Mouse (Mus musculus) v-Abl transformed pro-B cells (cell line): Measurements from ENCODE around the gene Gm10647.

Source experiments
- in situ Hi-C, 2 experiments: fragments of 400-800 bp; cut with MboI; formaldehyde crosslinking; loops; one replicate each; pipeline ENCODE4 v1.15.1; 2025; ENCODE audit not compliant: unreplicated experiment in 2 of 2

The Gm10647 gene

DNA sequence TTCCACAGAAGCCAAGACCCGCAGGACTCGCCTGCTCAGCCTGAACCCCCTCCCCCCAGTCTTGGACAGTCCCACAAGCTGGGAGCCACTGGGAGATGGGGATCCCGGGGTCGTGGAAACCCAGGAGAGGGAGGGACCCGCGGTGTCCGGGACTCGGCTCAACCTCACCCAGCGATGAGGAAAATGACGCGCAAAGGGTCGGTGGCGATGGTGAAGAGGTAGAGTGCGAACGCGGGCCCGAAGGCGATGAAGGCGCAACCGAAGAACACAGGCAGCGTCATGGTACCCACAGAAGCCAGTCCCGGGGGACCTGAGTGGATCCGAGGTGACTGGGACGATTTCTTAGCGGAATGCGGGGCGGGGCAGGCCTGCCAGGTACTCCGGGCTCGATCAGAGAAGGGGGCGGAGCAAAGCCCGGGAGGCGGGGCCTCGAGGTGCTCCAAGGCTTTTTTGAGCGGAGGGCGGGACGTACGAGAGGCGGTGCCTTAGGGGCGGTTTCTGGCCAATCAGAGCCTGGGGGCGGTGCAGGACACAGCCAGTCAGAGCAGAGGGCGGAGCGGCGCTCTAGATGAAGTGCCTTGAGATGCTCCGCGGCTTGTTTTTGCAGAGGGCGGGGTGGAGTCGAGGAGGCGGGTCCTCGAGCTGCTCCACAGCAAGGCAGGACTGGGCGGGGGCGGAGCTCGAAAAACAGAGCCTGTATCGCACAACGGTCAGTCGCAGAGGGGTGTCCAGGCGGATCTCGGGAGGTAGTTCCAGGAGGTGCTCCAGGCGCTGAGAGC lies 37.7 kb downstream of the Gm10647 start, which contains the start of gene Aph1c:
Gene Aph1c (minus strand): TSS at position 409 of the 779 bp plus-strand sequence.
- in situ Hi-C loops: loop anchor here (5.0 to 10.0 kb wide), 2 partner anchors 103 to 110 kb away; partner anchors contain the start of gene Rps27l (in 1 of the 2)

DNA sequence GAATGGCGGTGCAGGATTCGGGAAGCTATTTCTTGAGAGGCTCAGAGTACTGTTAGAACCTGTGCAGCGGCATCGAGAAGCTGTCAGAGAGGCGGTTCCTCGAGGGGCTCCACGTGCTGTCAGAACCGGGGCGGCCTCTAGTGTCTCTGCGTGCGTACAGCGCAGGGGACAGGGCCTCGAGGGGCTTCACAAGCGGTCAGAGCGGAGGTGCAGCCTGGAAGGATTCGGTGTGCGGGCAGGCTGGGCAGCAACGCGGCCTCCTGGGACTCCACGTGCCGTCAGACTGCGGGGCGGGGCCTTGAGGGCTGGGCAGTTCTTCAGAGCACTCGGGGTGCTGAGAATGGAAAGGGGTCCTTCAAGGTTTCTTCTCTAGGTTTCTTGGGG lies 38.2 kb downstream of the Gm10647 start:
- in situ Hi-C loops: loop anchor here (5.0 to 10.0 kb wide), 2 partner anchors 102 to 110 kb away; partner anchors contain the start of gene Rps27l (in 1 of the 2)

DNA sequence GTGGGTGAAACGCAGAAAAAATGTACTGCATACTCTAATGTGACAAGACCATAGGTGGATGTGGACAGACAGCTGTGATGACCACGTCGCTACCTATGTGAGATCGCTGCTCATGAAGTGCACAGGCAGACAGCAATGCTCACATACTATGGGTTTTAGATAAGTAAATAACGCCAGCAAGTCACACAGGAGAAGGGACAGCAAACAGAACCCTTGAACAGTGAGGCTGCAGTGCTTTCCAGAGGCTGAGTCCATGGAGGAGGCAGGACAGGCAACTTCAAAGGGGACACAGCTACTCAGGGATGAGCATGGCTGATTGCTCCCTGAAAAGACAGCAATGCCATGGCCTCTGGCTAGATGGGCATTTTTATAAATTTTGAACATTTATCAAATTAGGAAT lies 50.0 kb downstream of the Gm10647 start:
- in situ Hi-C loops: no loop called here
